Mouse (Mus musculus) ES-Bruce4 (cell line): ENCODE results near the gene Thumpd3.

Experiments used
- CTCF ChIP-seq: IDR thresholded peaks from one replicate; pipeline ENCODE4 v1.8.1; 2011; ENCODE audit warnings: low read depth, low read length
- POLR2A ChIP-seq: IDR thresholded peaks from one replicate; pipeline ENCODE4 v1.8.1; 2011; ENCODE audit warnings: low read length; ENCODE audit not compliant: insufficient read depth

DNA sequence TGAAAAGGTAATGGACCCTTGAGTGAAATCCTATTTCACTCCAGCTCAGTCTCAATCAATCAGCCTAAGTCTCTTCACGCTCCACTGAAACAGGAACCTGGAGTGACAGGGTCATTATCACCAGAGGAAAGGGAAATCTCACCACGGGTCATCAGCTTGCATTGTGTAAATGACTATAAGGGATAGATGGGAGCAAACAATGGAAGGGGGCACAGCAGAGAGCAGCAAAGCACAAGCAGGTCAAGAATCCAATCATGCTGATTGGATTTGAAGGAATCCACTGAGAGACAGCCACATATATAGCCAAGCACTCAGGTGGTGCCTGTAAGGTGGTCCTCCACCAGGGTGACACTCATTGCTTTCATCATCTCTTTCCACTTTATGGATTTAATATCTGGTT is 18.6 kb upstream of the Thumpd3 start:
- TF ChIP-seq CTCF (no peak), POLR2A (no peak)
